Mouse (Mus musculus): ENCODE results near the gene Yod1. TPM values are rescaled to one million over a fixed set of nuclear protein-coding genes. Genes with fewer than 3 reads are reported as not detected.

Yod1 gene
- total RNA-seq, 2 experiments from 2014 or later: 18.0 to 18.1 TPM

- no peak for DNase-seq
Observed at GRCm38 (mm10) chr1:130732706-130733658, 15.9 kb downstream of the Yod1 start.

- peak in 1 of 2 experiments; percentile 20 for DNase-seq
Observed at GRCm38 (mm10) chr1:130733671-130734070, 16.5 kb downstream of the Yod1 start.

- no peak for DNase-seq
Observed at GRCm38 (mm10) chr1:130734452-130734851, 17.3 kb downstream of the Yod1 start.

GRCm38 (mm10) chr1:130734852-130735251 is 17.7 kb downstream of the Yod1 start:
- no peak for DNase-seq

- no peak for DNase-seq
Observed at GRCm38 (mm10) chr1:130737411-130737881, 20.3 kb downstream of the Yod1 start.

- no peak for DNase-seq
Observed at GRCm38 (mm10) chr1:130737916-130738315, 20.8 kb downstream of the Yod1 start.

GRCm38 (mm10) chr1:130738551-130739106 is 21.5 kb downstream of the Yod1 start:
- no peak for DNase-seq

GRCm38 (mm10) chr1:130739636-130740035 is 22.5 kb downstream of the Yod1 start:
- no peak for DNase-seq

GRCm38 (mm10) chr1:130740227-130740648 is 23.1 kb downstream of the Yod1 start:
- DNase-seq: no peak

GRCm38 (mm10) chr1:130740781-130741720 is 23.9 kb downstream of the Yod1 start:
- peak; percentile 60 to 70 for DNase-seq

- DNase-seq: no peak
Observed at GRCm38 (mm10) chr1:130742201-130742600, 25.1 kb downstream of the Yod1 start.

- no peak for DNase-seq
Observed at GRCm38 (mm10) chr1:130743775-130744174, 26.6 kb downstream of the Yod1 start.

GRCm38 (mm10) chr1:130744217-130744616 is 27.1 kb downstream of the Yod1 start:
- no peak for DNase-seq

GRCm38 (mm10) chr1:130744961-130745360 is 27.8 kb downstream of the Yod1 start:
- DNase-seq: no peak

- no peak for DNase-seq
Observed at GRCm38 (mm10) chr1:130745591-130745990, 28.5 kb downstream of the Yod1 start.

- DNase-seq: no peak
Observed at GRCm38 (mm10) chr1:130746819-130747218, 29.7 kb downstream of the Yod1 start.

GRCm38 (mm10) chr1:130759689-130760088 is 42.6 kb downstream of the Yod1 start:
- no peak for DNase-seq

GRCm38 (mm10) chr1:130761597-130761996 is 44.5 kb downstream of the Yod1 start:
- DNase-seq: no peak

GRCm38 (mm10) chr1:130762045-130762760 is 45.1 kb downstream of the Yod1 start:
- no peak for DNase-seq

- no peak for DNase-seq
Observed at GRCm38 (mm10) chr1:130764027-130764461, 46.9 kb downstream of the Yod1 start.

- no peak for DNase-seq
Observed at GRCm38 (mm10) chr1:130767066-130767465, 49.9 kb downstream of the Yod1 start.

- DNase-seq: no peak
Observed at GRCm38 (mm10) chr1:130769925-130770324, 52.8 kb downstream of the Yod1 start.

All from layer of hippocampus, postnatal 36 days (tissue).